9 mouse cellular contexts compared by ENCODE assay signal in the genomic region with DNA sequence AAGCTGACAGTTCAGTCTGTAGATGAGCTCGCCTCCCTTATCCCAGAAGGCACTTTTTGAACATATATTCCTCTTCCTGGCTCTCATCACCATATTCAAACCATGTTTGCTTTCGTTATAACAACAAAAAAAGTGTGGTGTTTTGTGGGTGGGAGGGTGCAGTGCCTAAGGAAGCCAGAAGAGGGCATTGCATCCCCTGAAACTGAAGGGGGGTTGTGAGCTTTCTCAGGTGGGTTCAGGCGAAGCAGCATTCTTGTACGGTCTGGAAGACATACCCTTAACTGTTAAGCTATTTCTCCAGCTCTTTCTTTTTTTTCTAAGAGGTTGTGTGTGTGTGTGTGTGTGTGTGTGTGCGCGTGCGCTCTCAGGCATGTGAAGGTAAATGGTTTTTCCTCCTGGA. TPM values are rescaled to one million over a fixed set of nuclear protein-coding genes. Genes with fewer than 3 reads are reported as not detected.
DNase-seq lines count a peak whose midpoint lies in the region; ATAC-seq and TF ChIP-seq lines count a peak whose summit lies in the region.
"Had no signal": no experiment of that assay in that cellular context is flagged by ENCODE, and none has a peak within 500 bp of the region (broad histone marks: within the 10 kb centered on the region; RNA-seq: fewer than 3 reads in every experiment).

No protein-coding gene starts in this region.

- H3K4me2 ChIP-seq in liver, embryonic 15.5 days = peak overlapping the region; percentile 99
- peak overlapping the region; percentile 99 for H3K4me2 ChIP-seq in neural tube, embryonic 15.5 days

- 31% methylated on average over 7 of the region's 7 CpGs for WGBS in kidney, adult 2 months
- WGBS in liver, embryonic 15.5 days (ENCODE audit: insufficient replicate concordance) = 32% methylated on average over 7 of the region's 7 CpGs
- 38% methylated on average over 7 of the region's 7 CpGs for WGBS in neural tube, embryonic 15.5 days

- DNase-seq in ovary, postnatal 36 days (ENCODE audit: low spot score) = peak; percentile 58
- DNase-seq in ovary, postnatal 14 days (ENCODE audit: low spot score) = no peak
- peak; percentile 73 for DNase-seq in cerebellum, adult 9-10 months
- DNase-seq in heart, adult 18-20 months = peak; percentile 73 to 82
- DNase-seq in kidney, adult 2 months = peak; percentile 75
- peak; percentile 60 to 76 for DNase-seq in urinary bladder, postnatal 4 days (ENCODE audit: low spot score in 2 of 2)

- peaks cover 24% of the 10 kb centered on the region; the same call in 1 of the 2 replicates for H3K4me1 ChIP-seq in kidney, adult 2 months (ENCODE audit: control insufficient read depth, insufficient read depth, low read length)
- H3K4me1 ChIP-seq in liver, embryonic 15.5 days (replicated peaks) = peaks cover 96% of the 10 kb centered on the region
- peaks cover 74% of the 10 kb centered on the region for H3K4me1 ChIP-seq in neural tube, embryonic 15.5 days

- no peaks in the 10 kb centered on the region for H3K27me3 ChIP-seq in kidney, adult 2 months (replicated peaks; ENCODE audit: control insufficient read depth, insufficient read depth, low read length)
- peaks cover 21% of the 10 kb centered on the region; the same call in 1 of the 2 replicates for H3K27me3 ChIP-seq in liver, embryonic 15.5 days
- H3K27me3 ChIP-seq in neural tube, embryonic 15.5 days (replicated peaks) = no peaks in the 10 kb centered on the region

- peak; percentile 87 for TF ChIP-seq CTCF in kidney, adult 2 months (conservative IDR thresholded peaks at IDR 0.05; ENCODE audit: insufficient read depth, insufficient read length, low read depth, low read length)

- H3K36me3 ChIP-seq in kidney, adult 2 months (ENCODE audit: control insufficient read depth, insufficient read depth, low read length) = no peaks in the 10 kb centered on the region
- H3K36me3 ChIP-seq in liver, embryonic 15.5 days (replicated peaks) = peaks cover 52% of the 10 kb centered on the region
- peaks cover 39% of the 10 kb centered on the region for H3K36me3 ChIP-seq in neural tube, embryonic 15.5 days

- TF ChIP-seq POLR2A in kidney, adult 2 months (IDR thresholded peaks at IDR 0.05; ENCODE audit: low read depth, low read length) = no peak

- peak overlapping the region; percentile 74 for H3K9ac ChIP-seq in liver, embryonic 15.5 days
- no peak overlapping the region for H3K9ac ChIP-seq in neural tube, embryonic 15.5 days (replicated peaks)

- H3K4me3 ChIP-seq in kidney, adult 2 months (ENCODE audit: insufficient read depth, low read depth, low read length) = peak overlapping the region; percentile 43; the same call in 1 of the 2 replicates
- H3K4me3 ChIP-seq in liver, embryonic 15.5 days (replicated peaks) = peak overlapping the region; percentile 85
- peak overlapping the region; percentile 59; the same call in 1 of the 2 replicates for H3K4me3 ChIP-seq in neural tube, embryonic 15.5 days (replicated peaks)

- no peak for ATAC-seq in liver, embryonic 15.5 days (ENCODE audit: insufficient read depth)
- ATAC-seq in neural tube, embryonic 15.5 days (ENCODE audit: low FRiP score) = no peak

- H3K27ac ChIP-seq in kidney, adult 2 months (ENCODE audit: insufficient read depth, low read depth, low read length) = peak overlapping the region; percentile 80
- H3K27ac ChIP-seq in liver, embryonic 15.5 days (replicated peaks) = peak overlapping the region; percentile 97
- no peak overlapping the region for H3K27ac ChIP-seq in neural tube, embryonic 15.5 days (replicated peaks)

- H3K9me3 ChIP-seq in liver, embryonic 15.5 days (replicated peaks) = no peaks in the 10 kb centered on the region
- H3K9me3 ChIP-seq in neural tube, embryonic 15.5 days (replicated peaks) = no peaks in the 10 kb centered on the region

RNA-seq across cellular contexts. Expression of gene Junb, which starts 3.1 kb away (rescaled TPM):
- total RNA-seq in heart, adult 18-20 months (2021) = 10 to 100 TPM; 11.0 to 13.9 TPM
- 19.2 and 20.9 TPM in 2 replicates for polyA plus RNA-seq in kidney, adult 2 months (2012; rRNA removed)
- 18.2 and 22.1 TPM in 2 replicates for polyA plus RNA-seq in liver, embryonic 15.5 days (2015; fragmentation: Nextera tagmentation; extraction: Ambion mirVana)
- polyA plus RNA-seq in neural tube, embryonic 15.5 days (2015; fragmentation: Nextera tagmentation; extraction: Ambion mirVana) = 9.4 and 15.1 TPM in 2 replicates

RNA-seq across cellular contexts. Expression of gene Rnaseh2a, which starts 5.9 kb away (rescaled TPM):
- 10 to 100 TPM; 45.6 to 48.4 TPM for total RNA-seq in heart, adult 18-20 months (2021)
- polyA plus RNA-seq in kidney, adult 2 months (2012; rRNA removed) = 29.4 and 34.4 TPM in 2 replicates
- 101 TPM in 2 replicates for polyA plus RNA-seq in liver, embryonic 15.5 days (2015; fragmentation: Nextera tagmentation; extraction: Ambion mirVana)
- 55.0 and 81.5 TPM in 2 replicates for polyA plus RNA-seq in neural tube, embryonic 15.5 days (2015; fragmentation: Nextera tagmentation; extraction: Ambion mirVana)

RNA-seq across cellular contexts. Expression of gene Prdx2, which starts 6.0 kb away (rescaled TPM):
- 100 to 1,000 TPM; 648 to 740 TPM for total RNA-seq in heart, adult 18-20 months (2021)
- polyA plus RNA-seq in kidney, adult 2 months (2012; rRNA removed) = 304 and 376 TPM in 2 replicates
- 1,960 and 2,082 TPM in 2 replicates for polyA plus RNA-seq in liver, embryonic 15.5 days (2015; fragmentation: Nextera tagmentation; extraction: Ambion mirVana)
- polyA plus RNA-seq in neural tube, embryonic 15.5 days (2015; fragmentation: Nextera tagmentation; extraction: Ambion mirVana) = 930 and 1,070 TPM in 2 replicates

RNA-seq across cellular contexts. Expression of gene Gm49661, which starts 6.2 kb away (rescaled TPM):
- total RNA-seq in heart, adult 18-20 months (2021) = 1 to 10 TPM in 1 of 2 experiments, not detected in 1; 2.3 TPM
- polyA plus RNA-seq in kidney, adult 2 months (2012; rRNA removed) = not detected in 2 replicates
- polyA plus RNA-seq in liver, embryonic 15.5 days (2015; fragmentation: Nextera tagmentation; extraction: Ambion mirVana) = not detected in 2 replicates
- polyA plus RNA-seq in neural tube, embryonic 15.5 days (2015; fragmentation: Nextera tagmentation; extraction: Ambion mirVana) = not detected in 2 replicates
- total RNA-seq: common myeloid progenitor, adult 5-6 weeks had no signal

RNA-seq across cellular contexts. Expression of gene Hook2, which starts 15.0 kb away (rescaled TPM):
- 1 to 10 TPM; 2.7 TPM for total RNA-seq in heart, adult 18-20 months (2021)
- polyA plus RNA-seq in kidney, adult 2 months (2012; rRNA removed) = 34.5 and 34.6 TPM in 2 replicates
- polyA plus RNA-seq in liver, embryonic 15.5 days (2015; fragmentation: Nextera tagmentation; extraction: Ambion mirVana) = 6.5 and 8.6 TPM in 2 replicates
- polyA plus RNA-seq in neural tube, embryonic 15.5 days (2015; fragmentation: Nextera tagmentation; extraction: Ambion mirVana) = 33.9 and 37.2 TPM in 2 replicates
